Mouse (Mus musculus) heart, postnatal 0 days (tissue): ENCODE results near the gene Rnaseh2b. TPM values are rescaled to one million over a fixed set of nuclear protein-coding genes. Genes with fewer than 3 reads are reported as not detected.
A peak's percentile ranks its signal among the peaks of the same experiment; 100 is the strongest.

Source experiments
- ATAC-seq: fragments of 200-750 bp; cut with Nextera tagmentation; 2 replicates; pipeline ENCODE4 v1.8.0; 2017; ENCODE audit warnings: low read depth, moderate number of reproducible peaks, moderate library complexity; ENCODE audit not compliant: insufficient read depth
- DNase-seq: peaks from one replicate; pipeline ENCODE4 v3.0.0-alpha.2; 2016; ENCODE audit warnings: low spot score
- H3K27ac ChIP-seq: fragments of 300-500 bp; sonication (generic); 2 replicates; pipeline ENCODE4 v1.5.1; 2014; ENCODE audit warnings: low read depth, mild to moderate bottlenecking
- H3K27me3 ChIP-seq: fragments of 300-500 bp; sonication (generic); 2 replicates; pipeline ENCODE4 v1.6.1; 2014; ENCODE audit warnings: low read length, mixed read lengths; ENCODE audit not compliant: control insufficient read depth, insufficient read depth
- H3K36me3 ChIP-seq: fragments of 300-500 bp; sonication (generic); replicated peaks from 2 replicates; pipeline ENCODE4 v1.6.1; 2014; ENCODE audit warnings: low read length, mixed read lengths; ENCODE audit not compliant: control insufficient read depth, insufficient read depth
- H3K4me1 ChIP-seq: fragments of 300-500 bp; sonication (generic); 2 replicates; pipeline ENCODE4 v1.6.1; 2014; ENCODE audit warnings: antibody characterized with exemption; ENCODE audit not compliant: control insufficient read depth, insufficient read depth
- H3K4me2 ChIP-seq: fragments of 300-500 bp; sonication (generic); 2 replicates; pipeline ENCODE4 v1.6.1; 2014; ENCODE audit warnings: low read depth, mild to moderate bottlenecking, low read length, moderate library complexity
- H3K4me3 ChIP-seq: fragments of 300-500 bp; sonication (generic); 2 replicates; pipeline ENCODE4 v1.5.1; 2014; ENCODE audit warnings: low read depth, low read length
- H3K9ac ChIP-seq: fragments of 300-500 bp; sonication (generic); replicated peaks from 2 replicates; pipeline ENCODE4 v1.6.1; 2014; ENCODE audit warnings: low read depth, low read length, mixed read lengths
- H3K9me3 ChIP-seq: fragments of 300-500 bp; sonication (generic); replicated peaks from 2 replicates; pipeline ENCODE4 v1.6.1; 2016; ENCODE audit warnings: low read length; ENCODE audit not compliant: control insufficient read depth
- CTCF ChIP-seq: IDR thresholded peaks from 2 replicates; pipeline ENCODE4 v1.5.1; 2016; ENCODE audit warnings: antibody characterized with exemption, control low read depth, low read depth
- EP300 ChIP-seq: IDR thresholded peaks from 2 replicates; pipeline ENCODE4 v1.6.1; 2016; ENCODE audit warnings: antibody characterized with exemption, low read depth
- WGBS: fragments of 180-500 bp; shearing (Covaris S2); extraction: QIAGEN DNeasy Blood & Tissue Kit; methylation state at CpG from one replicate; pipeline ENCODE4 v1.1.7; 2014; 5-methylcytosine and 5-hydroxymethylcytosine counted together
- polyA plus RNA-seq: library from polyadenylated mRNA; unstranded; fragments of >200 nt; fragmentation: Nextera tagmentation; extraction: Ambion mirVana; gene quantifications from 2 replicates; pipeline ENCODE4 v1.2.1, GENCODE M21; 2015
- total RNA-seq: library from RNA; depleted of rRNA; stranded (reverse); fragments of >200 nt; gene quantifications from 2 replicates; pipeline ENCODE4 v1.2.3, GENCODE M21; 2014; ENCODE audit warnings: low replicate concordance

Gene Rnaseh2b
- total and polyA plus RNA-seq, 2 experiments from 2014 or later: 23.9 to 38.0 TPM

DNA sequence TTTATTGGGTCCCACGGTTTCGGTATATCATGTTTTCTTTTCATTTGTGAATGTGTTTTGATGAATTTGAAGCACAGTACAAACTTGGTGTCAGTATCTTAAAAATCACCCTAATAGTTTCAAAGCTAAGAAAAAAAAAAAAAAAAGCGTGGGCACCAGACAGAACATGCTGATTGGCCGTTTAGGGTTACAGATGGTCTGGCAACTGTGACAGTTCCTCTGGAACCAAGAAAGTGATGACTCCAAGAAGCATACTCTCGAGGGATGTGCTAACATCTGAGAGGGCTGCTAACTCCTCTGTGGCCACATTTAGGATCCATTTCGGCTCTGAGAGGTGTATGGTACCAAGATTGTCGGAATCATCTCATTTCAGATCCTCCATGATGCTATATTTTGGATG lies 62.8 kb downstream of the Rnaseh2b start:
- H3K4me3 ChIP-seq: no peak overlapping the region
- no peak for TF ChIP-seq CTCF
- no peak for TF ChIP-seq EP300
- no peak overlapping the region for H3K27ac ChIP-seq
- no peaks in the 10 kb centered on the region for H3K27me3 ChIP-seq
- 0 out of 2 replicates have a peak, but pooled peaks cover 6% of the 10 kb centered on the region for H3K36me3 ChIP-seq
- ATAC-seq (no peak), DNase-seq (no peak)
- no peak overlapping the region for H3K9ac ChIP-seq
- H3K4me2 ChIP-seq: no peak overlapping the region
- no peaks in the 10 kb centered on the region for H3K9me3 ChIP-seq
- no peaks in the 10 kb centered on the region for H3K4me1 ChIP-seq
- 83% methylated on average over 7 of the region's 7 CpGs for WGBS

- no peak for DNase-seq
- no peak overlapping the region for H3K27ac ChIP-seq
- H3K4me3 ChIP-seq: no peak overlapping the region
- no peak overlapping the region for H3K4me2 ChIP-seq
- no peak overlapping the region for H3K9ac ChIP-seq
- peaks cover 35% of the 10 kb centered on the region for H3K36me3 ChIP-seq
- 73% methylated on average over 8 of the region's 8 CpGs for WGBS
- no peaks in the 10 kb centered on the region for H3K4me1 ChIP-seq
- no peak for ATAC-seq
- TF ChIP-seq CTCF (no peak), EP300 (no peak)
- no peaks in the 10 kb centered on the region for H3K9me3 ChIP-seq
- no peaks in the 10 kb centered on the region for H3K27me3 ChIP-seq
These were observed 69.0 kb downstream of the Rnaseh2b start for GRCm38 (mm10) chr14:62361263-62361980.

DNA sequence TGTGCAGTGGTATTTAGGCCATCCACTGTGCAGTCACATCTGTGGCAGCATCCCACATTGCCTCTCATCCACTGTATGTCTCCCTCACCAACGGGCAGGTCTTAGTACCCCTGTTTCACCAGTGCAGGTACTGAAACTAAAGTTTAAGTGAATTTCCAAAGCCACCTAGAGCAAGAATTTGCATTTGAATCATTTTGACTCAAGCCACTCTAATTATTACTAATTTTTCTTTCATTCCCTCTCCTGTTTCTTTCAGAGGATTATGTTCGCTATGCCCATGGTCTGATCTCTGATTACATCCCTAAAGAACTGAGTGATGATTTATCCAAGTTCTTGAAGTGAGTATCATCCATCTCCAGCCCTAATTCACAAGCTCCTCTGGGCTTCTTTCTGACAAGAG lies 71.4 kb downstream of the Rnaseh2b start:
- Histone ChIP-seq H3K9ac (no peak overlapping the region), H3K36me3 (peaks cover 40% of the 10 kb centered on the region), H3K4me1 (no peaks in the 10 kb centered on the region), H3K27me3 (no peaks in the 10 kb centered on the region), H3K4me2 (no peak overlapping the region), H3K9me3 (no peaks in the 10 kb centered on the region), H3K27ac (no peak overlapping the region), H3K4me3 (no peak overlapping the region)
- TF ChIP-seq EP300 (no peak), CTCF (no peak)
- no peak for ATAC-seq
- 93% methylated on average over 2 of the region's 2 CpGs for WGBS
- DNase-seq: no peak

GRCm38 (mm10) chr14:62370819-62371218 lies 78.4 kb downstream of the Rnaseh2b start:
- 53% methylated on average over 6 of the region's 6 CpGs for WGBS
- no peaks in the 10 kb centered on the region for H3K9me3 ChIP-seq
- TF ChIP-seq CTCF (no peak), EP300 (no peak)
- H3K27ac ChIP-seq: no peak overlapping the region
- no peaks in the 10 kb centered on the region for H3K27me3 ChIP-seq
- H3K36me3 ChIP-seq: peaks cover 8% of the 10 kb centered on the region
- peaks cover 18% of the 10 kb centered on the region for H3K4me1 ChIP-seq
- no peak for DNase-seq
- H3K4me2 ChIP-seq: no peak overlapping the region
- no peak overlapping the region for H3K4me3 ChIP-seq
- H3K9ac ChIP-seq: no peak overlapping the region
- ATAC-seq: no peak; the same call in 1 of the 2 replicates

DNA sequence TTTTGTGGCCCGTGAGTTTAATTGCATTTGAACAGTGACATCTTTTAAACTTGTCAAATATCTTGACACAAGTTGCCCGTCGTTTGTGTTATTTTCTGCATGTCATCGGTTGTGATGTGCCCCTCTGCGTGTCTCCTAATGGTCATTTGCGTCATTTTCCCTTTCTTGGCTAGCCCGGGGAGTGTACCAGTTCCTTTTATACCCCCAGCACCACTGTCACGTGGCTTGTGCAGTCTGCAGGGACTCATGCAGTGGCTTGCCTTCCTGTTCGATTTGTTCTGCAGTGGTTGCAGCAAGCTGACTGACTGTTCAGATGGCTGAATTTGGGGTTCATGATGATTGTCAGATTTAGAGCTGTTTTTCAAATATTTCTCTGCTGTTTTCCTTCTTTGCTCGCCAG lies 81.6 kb downstream of the Rnaseh2b start:
- H3K27ac ChIP-seq: 0 out of 2 replicates have a peak overlapping the region, but pooled peaks have one; percentile 21
- no peak overlapping the region for H3K9ac ChIP-seq
- DNase-seq: peak; percentile 36

GRCm38 (mm10) chr14:62375694-62376093 lies 83.3 kb downstream of the Rnaseh2b start:
- Histone ChIP-seq H3K36me3 (no peaks in the 10 kb centered on the region), H3K4me3 (no peak overlapping the region), H3K27ac (no peak overlapping the region; the same call in 1 of the 2 replicates), H3K9ac (no peak overlapping the region), H3K27me3 (no peaks in the 10 kb centered on the region), H3K9me3 (no peaks in the 10 kb centered on the region), H3K4me1 (peaks cover 23% of the 10 kb centered on the region), H3K4me2 (no peak overlapping the region)
- peak; percentile 71 for DNase-seq
- TF ChIP-seq EP300 (0 out of 2 replicates have a peak, but pooled peaks have one; percentile 43), CTCF (no peak)
- ATAC-seq: peak; percentile 68

More for the DNA sequence above, 81.6 kb downstream of the Rnaseh2b start:
- H3K9me3 ChIP-seq: no peaks in the 10 kb centered on the region
- H3K4me3 ChIP-seq: no peak overlapping the region
- ATAC-seq: no peak; the same call in 1 of the 2 replicates
- 28% methylated on average over 10 of the region's 10 CpGs for WGBS
- no peaks in the 10 kb centered on the region for H3K27me3 ChIP-seq
- TF ChIP-seq EP300: no peak
- no peak for TF ChIP-seq CTCF
- no peaks in the 10 kb centered on the region for H3K36me3 ChIP-seq
- H3K4me1 ChIP-seq: peaks cover 23% of the 10 kb centered on the region
- peak overlapping the region; percentile 35; the same call in 1 of the 2 replicates for H3K4me2 ChIP-seq
